Mouse (Mus musculus) layer of hippocampus, adult 2 months (tissue): Measurements from ENCODE around the gene Cav3. TPM values are rescaled to one million over a fixed set of nuclear protein-coding genes. Genes with fewer than 3 reads are reported as not detected.

Source experiments
- DNase-seq, 2 experiments: peaks; one replicate each; pipeline ENCODE4 v3.0.0; 2022; ENCODE audit warnings: low spot score in 2 of 2
- H3K27ac ChIP-seq: fragments of 200-600 bp; 2 replicates; pipeline ENCODE4 v1.8.1; 2022
- H3K4me3 ChIP-seq: fragments of 200-600 bp; 2 replicates; pipeline ENCODE4 v1.8.1; 2022; ENCODE audit warnings: mild to moderate bottlenecking
- CTCF ChIP-seq: fragments of 200-600 bp; conservative IDR thresholded peaks from 2 replicates; pipeline ENCODE4 v1.8.1; 2022; ENCODE audit warnings: antibody characterized with exemption, mild to moderate bottlenecking, moderate library complexity
- total RNA-seq, 2 experiments: library from RNA; stranded (reverse); gene quantifications; 2 replicates each; pipeline ENCODE4 v1.2.3; 2021

The Cav3 gene
- total RNA-seq, 2 experiments from 2014 or later, result 0.52 to 0.74 TPM

DNA sequence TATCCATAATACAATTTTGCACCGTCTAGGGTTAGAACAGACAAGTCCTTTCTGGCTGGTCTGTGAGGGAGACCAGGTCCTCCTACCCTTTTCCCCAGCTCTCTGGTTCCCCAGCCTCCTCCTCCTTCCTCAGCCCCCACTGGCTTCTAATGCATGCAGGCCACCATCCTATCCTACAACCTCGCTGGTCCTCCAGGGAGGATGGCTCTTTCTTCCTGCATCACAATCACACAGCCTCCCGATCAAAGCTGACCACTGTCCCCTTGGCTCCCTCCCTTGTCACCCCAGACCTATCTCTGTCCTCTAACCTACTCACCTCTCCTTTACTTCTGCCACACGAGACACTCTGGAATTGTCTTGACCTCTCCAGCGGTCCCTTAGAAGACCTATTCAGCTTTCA is 28.7 kb downstream of the Cav3 start:
- TF ChIP-seq CTCF, result no peak
- no peak for DNase-seq
- H3K4me3 ChIP-seq, result no peak overlapping the region

DNA sequence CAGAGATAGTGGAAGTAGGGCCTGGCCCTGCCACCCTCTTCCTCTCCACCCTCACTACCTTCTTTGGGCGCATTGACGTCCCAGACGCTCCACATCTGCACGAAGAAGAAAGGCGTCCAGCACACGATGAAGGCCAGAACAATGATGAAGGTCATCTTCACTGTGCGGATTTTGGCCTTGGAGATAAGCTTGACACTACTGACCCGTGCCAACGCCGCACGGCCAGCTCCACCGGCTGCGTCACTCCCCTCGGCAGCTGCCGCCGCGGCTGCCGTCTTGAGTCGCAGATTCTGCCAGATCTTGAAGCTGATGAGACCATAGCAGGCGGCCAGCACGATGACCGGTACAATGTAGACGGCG is 29.5 kb downstream of the Cav3 start:
- Histone ChIP-seq H3K27ac (no peak overlapping the region), H3K4me3 (peak overlapping the region; percentile 46)
- no peak for DNase-seq
- TF ChIP-seq CTCF, result no peak

More for the DNA sequence above, 28.7 kb downstream of the Cav3 start:
- H3K27ac ChIP-seq, result no peak overlapping the region

DNA sequence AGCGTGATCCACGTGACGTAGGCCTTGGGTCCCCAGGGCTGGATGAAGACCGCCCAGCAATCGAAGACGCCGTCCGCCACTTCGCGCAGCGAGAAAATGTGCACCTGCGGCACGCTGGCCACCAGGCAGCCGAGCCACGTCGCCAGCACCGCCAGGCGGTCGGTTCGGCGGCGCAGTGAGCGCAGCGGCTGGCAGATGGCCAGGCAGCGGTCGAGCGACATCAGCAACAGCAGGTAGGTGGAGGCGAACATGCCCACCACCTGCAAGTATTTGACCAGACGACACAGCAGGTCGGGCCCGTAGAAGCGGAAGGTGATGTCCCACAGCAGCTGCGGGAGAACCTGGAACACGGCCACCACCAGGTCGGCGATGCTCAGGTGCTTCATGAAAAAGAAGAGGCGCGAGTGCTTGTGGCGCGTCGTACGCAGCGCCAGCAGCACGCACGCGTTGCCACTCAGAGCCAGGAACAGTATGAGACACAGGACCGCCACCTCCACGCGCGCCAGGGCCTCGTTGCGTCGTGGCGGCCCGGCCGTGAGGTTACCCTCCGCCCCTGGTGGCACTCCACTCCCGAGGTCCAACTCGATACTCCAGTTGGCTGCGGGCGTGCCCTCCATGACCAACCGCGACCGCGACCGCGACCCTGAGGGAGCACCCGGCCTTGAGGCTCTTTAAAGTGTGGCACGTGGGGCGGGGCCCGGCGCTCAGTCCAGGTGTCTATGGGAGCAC is 30.0 kb downstream of the Cav3 start:
- peak; percentile 43; the same call in 1 of the 2 replicates for TF ChIP-seq CTCF
- no peak overlapping the region for H3K27ac ChIP-seq
- no peak for DNase-seq
- peak overlapping the region; percentile 46 for H3K4me3 ChIP-seq

- DNase-seq, result no peak
- TF ChIP-seq CTCF, result no peak
- H3K27ac ChIP-seq, result no peak within 1 kb of the TSS
- peak within 1 kb of the TSS; percentile 55 for H3K4me3 ChIP-seq
Observed at GRCm38 (mm10) chr6:112489910-112490559, 30.7 kb downstream of the Cav3 start, which contains the start of gene Oxtr. Oxtr (minus strand) TSS chr6:112489943.

DNA sequence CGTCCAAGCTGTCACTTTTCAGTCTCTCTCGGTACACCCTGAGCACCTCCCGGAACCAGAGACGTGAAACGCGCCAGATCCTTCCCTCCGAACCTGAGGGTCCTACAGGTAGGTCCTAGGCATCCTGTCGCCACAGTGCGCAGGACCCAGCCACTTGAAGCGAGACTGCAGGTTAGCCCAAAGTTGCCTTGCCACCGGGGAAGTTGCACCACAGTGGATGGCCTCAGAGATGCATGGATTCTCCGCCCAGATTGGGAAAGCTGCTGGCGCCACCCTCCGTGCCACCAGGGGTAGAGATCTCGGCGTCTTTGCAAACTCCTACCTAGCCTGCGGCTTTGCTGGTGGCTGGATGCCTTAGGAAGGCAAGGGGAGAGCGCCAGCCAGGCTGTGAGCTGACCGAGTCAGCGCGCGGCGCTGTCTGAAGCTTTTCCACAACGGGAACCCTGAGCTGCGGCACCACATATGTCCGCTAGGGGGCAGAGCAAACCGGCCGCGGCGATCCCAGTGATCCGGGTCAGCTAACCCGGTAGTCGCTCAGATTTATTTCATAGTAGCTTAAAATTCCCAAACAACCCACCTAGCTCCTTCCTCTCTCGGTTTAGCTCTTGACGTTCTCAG is 31.4 kb downstream of the Cav3 start:
- Histone ChIP-seq H3K4me3 (peak overlapping the region; percentile 55), H3K27ac (no peak overlapping the region)
- TF ChIP-seq CTCF, result peak; percentile 100; the same call in 1 of the 2 replicates
- peak; percentile 82 to 89 for DNase-seq

GRCm38 (mm10) chr6:112491521-112491920 is 32.2 kb downstream of the Cav3 start:
- no peak for DNase-seq
- Histone ChIP-seq H3K27ac (no peak overlapping the region), H3K4me3 (no peak overlapping the region)
- TF ChIP-seq CTCF, result no peak

DNA sequence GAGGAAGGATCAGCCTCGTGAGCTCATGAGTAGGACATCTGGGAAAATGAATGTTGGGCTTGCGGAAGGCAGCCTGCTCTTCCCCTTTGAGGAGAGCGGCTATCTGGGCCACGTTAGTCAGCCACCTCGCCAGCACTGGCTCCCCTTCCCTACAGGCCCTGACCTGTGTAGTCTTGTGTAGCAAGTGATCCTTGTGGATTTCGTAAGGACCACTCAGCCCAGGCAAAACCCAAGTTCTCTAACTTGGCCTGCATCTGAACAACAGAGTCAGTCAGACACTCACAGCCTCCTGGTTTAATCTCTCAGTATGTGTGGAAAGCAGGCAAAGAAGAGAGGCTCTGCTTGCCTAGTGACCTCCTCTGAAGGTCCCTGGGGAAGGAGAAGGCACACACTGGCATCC is 33.4 kb downstream of the Cav3 start:
- no peak for DNase-seq
- H3K27ac ChIP-seq, result no peak overlapping the region
- H3K4me3 ChIP-seq, result no peak overlapping the region
- TF ChIP-seq CTCF, result no peak

DNA sequence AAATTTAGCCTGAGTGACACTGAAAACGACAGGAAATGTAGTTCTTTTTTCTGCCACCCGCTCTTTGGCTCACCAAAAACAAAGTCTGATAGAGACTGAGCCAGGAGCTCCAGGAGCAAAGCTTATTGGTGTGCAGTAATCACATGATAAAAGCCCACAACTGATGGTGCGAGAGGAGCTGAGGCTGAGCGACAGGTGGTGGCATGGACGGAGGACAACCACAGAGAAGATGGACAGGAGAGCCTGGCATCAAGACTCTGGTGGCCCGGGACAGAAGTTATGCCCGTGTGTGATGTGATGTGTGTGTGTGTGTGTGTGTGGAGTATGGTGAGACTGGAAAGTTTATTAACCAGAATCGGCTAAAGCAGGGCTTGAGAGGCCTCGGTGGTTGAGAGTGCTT is 34.1 kb downstream of the Cav3 start:
- TF ChIP-seq CTCF, result no peak
- DNase-seq, result no peak
- no peak overlapping the region for H3K4me3 ChIP-seq
- H3K27ac ChIP-seq, result no peak overlapping the region

GRCm38 (mm10) chr6:112494620-112495081 is 35.3 kb downstream of the Cav3 start:
- no peak for DNase-seq
- Histone ChIP-seq H3K4me3 (no peak overlapping the region), H3K27ac (no peak overlapping the region)
- TF ChIP-seq CTCF, result peak; percentile 45

DNA sequence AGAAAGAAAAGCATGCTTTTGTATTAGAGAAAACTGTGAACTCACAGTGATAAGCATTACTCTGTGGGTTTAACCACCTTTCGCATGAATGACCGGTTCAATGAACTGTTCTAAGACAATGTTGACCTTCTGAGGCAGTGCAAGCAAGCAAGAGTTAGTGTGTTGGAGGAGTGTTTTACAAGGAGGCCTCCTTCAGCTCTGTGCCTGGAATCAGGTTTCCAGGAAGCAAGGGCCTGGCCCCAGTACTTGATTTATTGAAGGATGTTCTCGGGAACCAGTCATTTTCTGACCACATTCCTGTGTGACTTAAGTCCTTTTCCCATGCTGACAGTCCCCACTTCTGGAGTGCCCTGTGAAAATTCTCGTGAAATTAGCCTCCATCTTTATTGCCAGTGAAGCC is 35.9 kb downstream of the Cav3 start:
- no peak overlapping the region for H3K4me3 ChIP-seq
- no peak for TF ChIP-seq CTCF
- no peak for DNase-seq
- no peak overlapping the region for H3K27ac ChIP-seq

DNA sequence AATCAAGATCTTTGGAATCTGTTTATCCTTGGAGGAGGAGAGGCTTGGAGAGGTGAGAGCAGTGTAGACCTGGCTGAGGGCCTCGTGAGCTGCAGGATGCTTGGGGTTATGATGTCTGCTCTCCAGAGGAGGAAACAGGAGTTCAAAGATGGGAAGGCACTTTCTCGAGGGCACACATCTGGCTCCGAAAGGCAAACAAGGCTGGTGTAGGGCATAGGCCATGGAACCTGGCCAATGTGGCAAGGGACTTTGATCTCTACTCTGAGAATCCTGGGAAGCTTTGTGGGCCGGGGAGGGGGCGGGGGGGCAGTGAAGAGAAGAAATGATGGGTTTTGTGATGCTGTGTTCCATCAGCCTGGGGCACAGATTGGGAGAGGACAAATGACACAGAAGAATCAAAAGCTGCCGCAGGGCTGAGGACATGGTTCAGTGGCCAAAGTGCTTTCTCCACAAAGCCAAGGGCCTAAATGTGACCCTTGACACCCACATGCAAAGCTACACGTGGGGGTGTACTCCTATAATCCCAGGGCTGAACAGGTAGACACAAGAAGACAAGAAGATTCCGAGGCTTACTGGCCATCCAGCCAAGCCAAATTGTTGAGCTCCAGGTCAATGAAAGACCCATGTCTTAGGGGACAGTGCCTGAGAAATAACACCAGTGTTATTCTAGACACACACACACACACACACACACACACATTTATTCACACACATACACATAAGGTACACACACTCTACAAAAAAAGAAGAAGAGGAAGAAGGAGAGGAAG is 37.2 kb downstream of the Cav3 start:
- no peak overlapping the region for H3K4me3 ChIP-seq
- no peak for TF ChIP-seq CTCF
- no peak for DNase-seq
- H3K27ac ChIP-seq, result no peak overlapping the region

- TF ChIP-seq CTCF, result no peak
- Histone ChIP-seq H3K27ac (no peak overlapping the region), H3K4me3 (no peak overlapping the region)
- DNase-seq, result no peak
Observed at GRCm38 (mm10) chr6:112497456-112497855, 38.2 kb downstream of the Cav3 start.

GRCm38 (mm10) chr6:112498716-112499115 is 39.4 kb downstream of the Cav3 start:
- Histone ChIP-seq H3K27ac (no peak overlapping the region), H3K4me3 (no peak overlapping the region)
- TF ChIP-seq CTCF, result no peak
- DNase-seq, result no peak
